Mouse (Mus musculus) CH12.LX (cell line): ENCODE data around the gene Cacnb2. TPM values are rescaled to one million over a fixed set of nuclear protein-coding genes. Genes with fewer than 3 reads are reported as not detected.

Experiments
- DNase-seq: peaks from one replicate; pipeline ENCODE4 v3.0.0-alpha.2; 2013; ENCODE audit errors: extremely low read depth
- H3K27ac ChIP-seq: 2 replicates; pipeline ENCODE4 v1.5.1; 2012; ENCODE audit warnings: low read depth, mild to moderate bottlenecking, control low read depth, moderate library complexity; ENCODE audit not compliant: insufficient read depth
- H3K27me3 ChIP-seq: replicated peaks from 2 replicates; pipeline ENCODE3; 2012; ENCODE audit warnings: inconsistent platforms
- H3K36me3 ChIP-seq, 2 experiments: replicated peaks in 1 of 2; 2 replicates each; pipeline versions ENCODE3 to v1.6.1; 2012; ENCODE audit warnings: inconsistent platforms in 1 of 2, low read length in 1 of 2, mild to moderate bottlenecking in 1 of 2, mixed read lengths in 1 of 2, moderate library complexity in 1 of 2; ENCODE audit not compliant: control insufficient read depth in 1 of 2, insufficient read depth in 1 of 2
- H3K4me1 ChIP-seq, 2 experiments: 2 replicates each; pipeline ENCODE4 v1.6.1; 2012; ENCODE audit warnings: inconsistent platforms in 1 of 2, moderate library complexity in 1 of 2; ENCODE audit not compliant: insufficient read depth in 2 of 2, control insufficient read depth in 1 of 2
- H3K4me2 ChIP-seq: 2 replicates; pipeline ENCODE4 v1.6.1; 2012; ENCODE audit warnings: low read depth, mild to moderate bottlenecking, control low read depth; ENCODE audit not compliant: poor library complexity, insufficient read depth, severe bottlenecking
- H3K4me3 ChIP-seq, 3 experiments: fragments of 150-350 bp in 1 of 3; sonication (generic) in 1 of 3; replicated peaks in 1 of 3; 2 replicates each; pipeline versions ENCODE3 to v1.5.1; 2011 to 2012; ENCODE audit warnings: low read depth in 2 of 3, low read length in 2 of 3, mild to moderate bottlenecking in 2 of 3, moderate library complexity in 2 of 3, control low read depth in 1 of 3, improper control_type of control experiment in 1 of 3, inconsistent platforms in 1 of 3, mixed read lengths in 1 of 3; ENCODE audit not compliant: poor library complexity in 1 of 3
- H3K79me2 ChIP-seq: replicated peaks from 2 replicates; pipeline ENCODE4 v1.6.1; 2012; ENCODE audit warnings: mild to moderate bottlenecking, moderate library complexity; ENCODE audit not compliant: control insufficient read depth, poor library complexity, insufficient read depth, severe bottlenecking; ENCODE audit errors: extremely low read depth
- H3K9ac ChIP-seq: 2 replicates; pipeline ENCODE4 v1.6.1; 2012; ENCODE audit warnings: low read depth, mild to moderate bottlenecking, control low read depth, moderate library complexity; ENCODE audit not compliant: insufficient read depth
- H3K9me3 ChIP-seq: replicated peaks from 2 replicates; pipeline ENCODE3; 2012; ENCODE audit warnings: low read length, inconsistent platforms, mixed read lengths
- BHLHE40 ChIP-seq: IDR thresholded peaks from 2 replicates; pipeline ENCODE4 v1.6.1; 2011; ENCODE audit warnings: mild to moderate bottlenecking, low read depth, low read length, improper control_type of control experiment
- CHD1 ChIP-seq: IDR thresholded peaks from 2 replicates; pipeline ENCODE4 v1.6.1; 2012; ENCODE audit warnings: low read depth, low read length, improper control_type of control experiment, inconsistent platforms
- CTCF ChIP-seq, 2 experiments: IDR thresholded peaks in 1 of 2; conservative IDR thresholded peaks in 1 of 2; 2 replicates each; pipeline ENCODE4 v1.5.1; 2011 to 2012; ENCODE audit warnings: low read depth in 2 of 2, low read length in 2 of 2, improper control_type of control experiment in 1 of 2, inconsistent platforms in 1 of 2, mild to moderate bottlenecking in 1 of 2, moderate library complexity in 1 of 2
- E2F4 ChIP-seq: IDR thresholded peaks from 2 replicates; pipeline ENCODE4 v1.6.1; 2011; ENCODE audit warnings: low read depth, low read length, improper control_type of control experiment; ENCODE audit not compliant: insufficient replicate concordance
- ETS1 ChIP-seq: conservative IDR thresholded peaks from 2 replicates; pipeline ENCODE4 v1.6.1; 2012; ENCODE audit warnings: low read depth, mild to moderate bottlenecking, inconsistent platforms, low read length, improper control_type of control experiment, moderate library complexity
- IRF4 ChIP-seq: IDR thresholded peaks from 2 replicates; pipeline ENCODE4 v1.6.1; 2014; ENCODE audit warnings: low read depth, mild to moderate bottlenecking, inconsistent platforms, low read length, improper control_type of control experiment
- JUN ChIP-seq: IDR thresholded peaks from 2 replicates; pipeline ENCODE4 v1.6.1; 2011; ENCODE audit warnings: low read depth, mild to moderate bottlenecking, low read length, improper control_type of control experiment, moderate library complexity; ENCODE audit not compliant: insufficient read depth
- JUND ChIP-seq: conservative IDR thresholded peaks from 2 replicates; pipeline ENCODE4 v1.6.1; 2011; ENCODE audit warnings: low read depth, low read length, improper control_type of control experiment
- MAX ChIP-seq: IDR thresholded peaks from 2 replicates; pipeline ENCODE4 v1.6.1; 2011; ENCODE audit warnings: low read length, improper control_type of control experiment
- MAZ ChIP-seq: IDR thresholded peaks from 2 replicates; pipeline ENCODE4 v1.6.1; 2012; ENCODE audit warnings: low read depth, mild to moderate bottlenecking, inconsistent platforms, low read length, improper control_type of control experiment, moderate library complexity
- MEF2A ChIP-seq: IDR thresholded peaks from 2 replicates; pipeline ENCODE4 v1.6.1; 2014; ENCODE audit warnings: low read depth, mild to moderate bottlenecking, inconsistent platforms, low read length, improper control_type of control experiment, borderline replicate concordance
- MXI1 ChIP-seq: IDR thresholded peaks from 2 replicates; pipeline ENCODE4 v1.6.1; 2011; ENCODE audit warnings: mild to moderate bottlenecking, low read depth, low read length, improper control_type of control experiment
- MYC ChIP-seq: IDR thresholded peaks from 2 replicates; pipeline ENCODE4 v1.6.1; 2011; ENCODE audit warnings: low read depth, mild to moderate bottlenecking, improper control_type of control experiment, low read length
- NELFE ChIP-seq: IDR thresholded peaks from 2 replicates; pipeline ENCODE4 v1.6.1; 2011; ENCODE audit warnings: low read depth, low read length, improper control_type of control experiment
- PAX5 ChIP-seq: IDR thresholded peaks from 2 replicates; pipeline ENCODE4 v1.6.1; 2012; ENCODE audit warnings: low read length, inconsistent platforms, mixed read lengths
- POLR2A ChIP-seq: IDR thresholded peaks from 2 replicates; pipeline ENCODE4 v1.6.1; 2011; ENCODE audit warnings: low read depth, mild to moderate bottlenecking, improper control_type of control experiment, low read length
- POLR2AphosphoS2 ChIP-seq: IDR thresholded peaks from 2 replicates; pipeline ENCODE4 v1.6.1; 2011; ENCODE audit warnings: low read depth, low read length, improper control_type of control experiment
- RAD21 ChIP-seq: IDR thresholded peaks from 2 replicates; pipeline ENCODE4 v1.6.1; 2011; ENCODE audit warnings: low read depth, mild to moderate bottlenecking, low read length, improper control_type of control experiment, moderate library complexity
- RCOR1 ChIP-seq: conservative IDR thresholded peaks from 2 replicates; pipeline ENCODE4 v1.6.1; 2012; ENCODE audit warnings: low read depth, mild to moderate bottlenecking, inconsistent platforms, low read length, improper control_type of control experiment
- TBP ChIP-seq: conservative IDR thresholded peaks from 2 replicates; pipeline ENCODE4 v1.6.1; 2011; ENCODE audit warnings: low read depth, low read length, improper control_type of control experiment
- TCF12 ChIP-seq: IDR thresholded peaks from 2 replicates; pipeline ENCODE4 v1.6.1; 2014; ENCODE audit warnings: low read depth, mild to moderate bottlenecking, inconsistent platforms, low read length, improper control_type of control experiment
- UBTF ChIP-seq: IDR thresholded peaks from 2 replicates; pipeline ENCODE4 v1.6.1; 2012; ENCODE audit warnings: low read depth, mild to moderate bottlenecking, inconsistent platforms, low read length, improper control_type of control experiment, moderate library complexity
- USF1 ChIP-seq: IDR thresholded peaks from 2 replicates; pipeline ENCODE4 v1.6.1; 2014; ENCODE audit warnings: low read depth, mild to moderate bottlenecking, inconsistent platforms, low read length, improper control_type of control experiment
- ZC3H11A ChIP-seq: IDR thresholded peaks from 2 replicates; pipeline ENCODE4 v1.6.1; 2012; ENCODE audit warnings: low read depth, mild to moderate bottlenecking, inconsistent platforms, low read length, improper control_type of control experiment
- ZKSCAN1 ChIP-seq: IDR thresholded peaks from 2 replicates; pipeline ENCODE4 v1.6.1; 2012; ENCODE audit warnings: low read depth, inconsistent platforms, low read length, improper control_type of control experiment, borderline replicate concordance
- ZMIZ1 ChIP-seq: IDR thresholded peaks from 2 replicates; pipeline ENCODE4 v1.6.1; 2012; ENCODE audit warnings: low read depth, mild to moderate bottlenecking, inconsistent platforms, low read length, improper control_type of control experiment
- ZNF384 ChIP-seq: IDR thresholded peaks from 2 replicates; pipeline ENCODE4 v1.6.1; 2012; ENCODE audit warnings: low read depth, low read length, improper control_type of control experiment, inconsistent platforms
- dilution Hi-C: fragments of 300-500 bp; cut with MboI; formaldehyde crosslinking; loops from 2 replicates; pipeline ENCODE4 v1.14.3; 2020; ENCODE audit warnings: low sequenced_read_pairs; ENCODE audit not compliant: extremely low pct_unique_long_range_greater_than_20kb, extremely low pct_ligation_motif_present
- in situ Hi-C: fragments of 300-500 bp; cut with MboI; formaldehyde crosslinking; loops from 3 replicates; pipeline ENCODE4 v1.14.3; 2019; ENCODE audit warnings: low sequenced_read_pairs, low pct_ligation_motif_present, low pct_unique_long_range_greater_than_20kb, mixed read lengths
- polyA plus RNA-seq: library from polyadenylated mRNA; unstranded; fragments of >175 nt; gene quantifications from 2 replicates; pipeline ENCODE4 v1.2.1, GENCODE M21; 2012; ENCODE audit warnings: low read depth; ENCODE audit not compliant: insufficient read length
- total RNA-seq, 2 experiments: library from RNA; depleted of rRNA; stranded (reverse); fragments of 300-350 nt in 1 of 2; fragments of >200 nt in 1 of 2; gene quantifications; 2 replicates each; pipeline ENCODE4 v1.2.3; 2012 to 2014

Gene Cacnb2
- total and polyA plus RNA-seq, 3 experiments = 0.42 to 2.8 (median 0.93) TPM

DNA sequence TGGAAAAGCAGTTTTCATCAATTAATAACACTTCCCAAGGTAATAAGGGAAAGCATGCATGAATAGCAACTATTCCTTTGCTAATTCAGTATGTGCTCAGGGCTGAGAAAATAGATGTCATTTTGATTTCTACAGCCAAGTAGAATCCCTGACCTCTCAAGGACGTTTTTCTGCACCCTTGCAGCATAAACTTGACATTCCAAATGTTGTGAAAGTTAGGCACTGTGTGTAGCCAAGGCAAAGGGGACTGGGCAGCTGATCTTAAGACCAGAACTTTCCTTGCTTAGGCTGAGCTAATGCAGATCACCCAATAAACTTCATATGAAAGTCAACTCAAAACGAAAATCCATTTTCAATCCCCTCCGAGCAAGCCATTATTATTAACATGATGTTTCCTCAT lies 226.6 kb downstream of the Cacnb2 start:
- no peak for DNase-seq
- TF ChIP-seq ZKSCAN1 (no peak), NELFE (no peak), TCF12 (no peak), ZC3H11A (no peak), ZMIZ1 (no peak), CHD1 (no peak), CTCF (conservative IDR thresholded peaks at IDR 0.05 in 1 of 2, IDR thresholded peaks at IDR 0.05 in 1 of 2; ENCODE audit: low read depth in 2 of 2, low read length in 2 of 2) (no peak), ETS1 (no peak), ZNF384 (no peak), MXI1 (no peak), MAX (no peak)
- Histone ChIP-seq H3K4me1 (no peaks in the 10 kb centered on the region; a peak in 1 of 4 replicates), H3K4me2 (no peak overlapping the region), H3K4me3 (no peak overlapping the region), H3K36me3 (no peaks in the 10 kb centered on the region), H3K9ac (no peak overlapping the region), H3K79me2 (no peaks in the 10 kb centered on the region), H3K9me3 (no peaks in the 10 kb centered on the region), H3K27ac (no peak overlapping the region), H3K27me3 (no peaks in the 10 kb centered on the region)
- in situ Hi-C loops = no loop called here
- dilution Hi-C loops = no loop called here

- in situ Hi-C loops = no loop called here
- no peak for DNase-seq
Observed at GRCm38 (mm10) chr2:14831308-14831707, 228.4 kb downstream of the Cacnb2 start.

More at GRCm38 (mm10) chr2:14831308-14831707, 228.4 kb downstream of the Cacnb2 start:
- dilution Hi-C loops = no loop called here
- no peaks in the 10 kb centered on the region for H3K36me3 ChIP-seq
- no peak overlapping the region for H3K9ac ChIP-seq
- no peak for TF ChIP-seq RAD21
- no peak for TF ChIP-seq JUND
- TF ChIP-seq MAX = no peak
- TF ChIP-seq TBP = no peak
- no peak for TF ChIP-seq JUN
- TF ChIP-seq MAZ = no peak
- no peak for TF ChIP-seq POLR2A
- no peak for TF ChIP-seq POLR2AphosphoS2
- TF ChIP-seq ZC3H11A = no peak
- no peak for TF ChIP-seq IRF4
- no peak for TF ChIP-seq RCOR1
- no peak for TF ChIP-seq MEF2A
- TF ChIP-seq BHLHE40 = no peak
- TF ChIP-seq ZMIZ1 = no peak
- no peak for TF ChIP-seq PAX5
- no peak for TF ChIP-seq USF1
- TF ChIP-seq UBTF = no peak
- TF ChIP-seq E2F4 = no peak
- TF ChIP-seq CHD1 = no peak
- TF ChIP-seq MYC = no peak
- no peaks in the 10 kb centered on the region for H3K27me3 ChIP-seq
- no peaks in the 10 kb centered on the region for H3K9me3 ChIP-seq
- H3K4me3 ChIP-seq = no peak overlapping the region
- H3K27ac ChIP-seq = no peak overlapping the region
- no peak overlapping the region for H3K4me2 ChIP-seq
- H3K4me1 ChIP-seq = no peaks in the 10 kb centered on the region; a peak in 1 of 4 replicates
- no peaks in the 10 kb centered on the region for H3K79me2 ChIP-seq
